Mouse (Mus musculus) mesoderm, embryonic 11.5 days (tissue): ENCODE measurements at regions not wholly inside any gene's neighbourhood (a gene's known extent, or its start where the extent isn't known, plus 50 kb on each side); places are given as distances from the start of the nearest gene placed in this dataset.
"Not testable (repeated sequence)": the region's sequence is repeated elsewhere in the genome, so short reads cannot be mapped to it uniquely, and the experiment has no call there.

ENCODE experiments used
- DNase-seq: peaks from one replicate; pipeline ENCODE4 v3.0.0-alpha.2; 2012; ENCODE audit warnings: low read depth, low spot score

- DNase-seq: no peak
These were observed 1182.9 kb upstream of the Manea start for GRCm38 (mm10) chr4:27529565-27529964.

GRCm38 (mm10) chr4:27520295-27520694, 1173.6 kb upstream of the Manea start:
- no peak for DNase-seq

- no peak for DNase-seq
These were observed 1158.4 kb upstream of the Manea start for GRCm38 (mm10) chr4:27504829-27505804.

GRCm38 (mm10) chr4:27497926-27498325, 1151.2 kb upstream of the Manea start:
- DNase-seq: no peak

- no peak for DNase-seq
These were observed 1150.6 kb upstream of the Manea start for GRCm38 (mm10) chr4:27497274-27497673.

- DNase-seq: no peak
These were observed 1144.6 kb upstream of the Manea start for GRCm38 (mm10) chr4:27491312-27491711.

GRCm38 (mm10) chr4:27449901-27450300, 1103.2 kb upstream of the Manea start:
- peak; percentile 23 for DNase-seq

- DNase-seq: no peak
These were observed 1099.6 kb upstream of the Manea start for GRCm38 (mm10) chr4:27446310-27446709.

GRCm38 (mm10) chr4:27429210-27429789, 1082.6 kb upstream of the Manea start:
- no peak for DNase-seq

- no peak for DNase-seq
These were observed 1079.2 kb upstream of the Manea start for GRCm38 (mm10) chr4:27425902-27426301.

GRCm38 (mm10) chr4:27423846-27424245, 1077.2 kb upstream of the Manea start:
- DNase-seq: no peak

- DNase-seq: no peak
These were observed 1071.8 kb upstream of the Manea start for GRCm38 (mm10) chr4:27418517-27418916.

- not testable (repeated sequence) for DNase-seq
These were observed 1038.2 kb upstream of the Manea start for GRCm38 (mm10) chr4:27384941-27385340.

- DNase-seq: no peak
These were observed 1000.2 kb upstream of the Manea start for GRCm38 (mm10) chr4:27346892-27347291.

GRCm38 (mm10) chr4:27333279-27333678, 986.6 kb upstream of the Manea start:
- DNase-seq: no peak
